ENCODE assay signal across 21 mouse cellular contexts in genomic region chr15:103268903-103269302, GRCm38 (mm10). TPM values are rescaled to one million over a fixed set of nuclear protein-coding genes. Genes with fewer than 3 reads are reported as not detected.
DNase-seq lines count a peak whose midpoint lies in the region; ATAC-seq and TF ChIP-seq lines count a peak whose summit lies in the region.
"Had no signal": no experiment of that assay in that cellular context is flagged by ENCODE, and none has a peak within 500 bp of the region (broad histone marks: within the 10 kb centered on the region; RNA-seq: fewer than 3 reads in every experiment).

No protein-coding gene starts in this region.

- no peaks in the 10 kb centered on the region for H3K9me3 ChIP-seq in liver, embryonic 12.5 days (replicated peaks)
- no peaks in the 10 kb centered on the region for H3K9me3 ChIP-seq in liver, postnatal 0 days (ENCODE audit: low read length)
- H3K9me3 ChIP-seq: embryonic facial prominence, embryonic 13.5 days; forebrain, embryonic 12.5 days; hindbrain, embryonic 13.5 days had no signal

- no peak for TF ChIP-seq CTCF in liver, postnatal 0 days (IDR thresholded peaks at IDR 0.05; ENCODE audit: low read depth)

- no peak for DNase-seq in liver, postnatal 0 days
- DNase-seq in 416B (ENCODE audit: low read depth) = peak; percentile 95
- DNase-seq in T-cell, adult 2 months (ENCODE audit: low spot score) = peak; percentile 18
- DNase-seq in frontal cortex, postnatal 10 days (ENCODE audit: low spot score in 2 of 2) = no peak
- DNase-seq in right cerebral cortex, postnatal 36 days (ENCODE audit: low spot score in 2 of 2) = no peak
- DNase-seq: adrenal gland, postnatal 10 days; cerebellum, adult 11 months; cerebellum, adult 8-10 months; cerebellum, postnatal 25 days; gastrocnemius, postnatal 36 days; heart, adult 11 months; heart, postnatal 10 days had no signal

- peaks cover 59% of the 10 kb centered on the region for H3K4me1 ChIP-seq in liver, embryonic 12.5 days
- peaks cover 5% of the 10 kb centered on the region for H3K4me1 ChIP-seq in liver, postnatal 0 days (ENCODE audit: insufficient read depth)

- H3K27ac ChIP-seq in liver, embryonic 12.5 days = peak overlapping the region; percentile 27; the same call in 1 of the 2 replicates
- no peak overlapping the region for H3K27ac ChIP-seq in liver, postnatal 0 days (ENCODE audit: low read depth)
- H3K27ac ChIP-seq: embryonic facial prominence, embryonic 13.5 days; forebrain, embryonic 12.5 days; hindbrain, embryonic 13.5 days; hindbrain, postnatal 0 days had no signal

- 46% methylated on average over 4 of the region's 4 CpGs for WGBS in liver, embryonic 12.5 days (ENCODE audit: insufficient replicate concordance)
- WGBS in liver, postnatal 0 days (ENCODE audit: insufficient replicate concordance) = 55% methylated on average over 4 of the region's 4 CpGs

- peak overlapping the region; percentile 3; the same call in 1 of the 2 replicates for H3K9ac ChIP-seq in liver, embryonic 12.5 days
- H3K9ac ChIP-seq in liver, postnatal 0 days (replicated peaks) = no peak overlapping the region
- H3K9ac ChIP-seq: embryonic facial prominence, embryonic 13.5 days; forebrain, embryonic 12.5 days; hindbrain, embryonic 13.5 days had no signal

- no peaks in the 10 kb centered on the region for H3K27me3 ChIP-seq in liver, embryonic 12.5 days (replicated peaks)
- H3K27me3 ChIP-seq in liver, postnatal 0 days (ENCODE audit: insufficient read depth, low read length) = no peaks in the 10 kb centered on the region
- H3K27me3 ChIP-seq: embryonic facial prominence, embryonic 13.5 days; forebrain, embryonic 12.5 days had no signal

- H3K4me2 ChIP-seq in liver, embryonic 12.5 days = no peak overlapping the region
- no peak overlapping the region for H3K4me2 ChIP-seq in liver, postnatal 0 days (ENCODE audit: low read depth, low read length)
- H3K4me2 ChIP-seq: embryonic facial prominence, embryonic 13.5 days; forebrain, embryonic 12.5 days; hindbrain, embryonic 13.5 days had no signal

- H3K36me3 ChIP-seq in liver, embryonic 12.5 days = no peaks in the 10 kb centered on the region
- no peaks in the 10 kb centered on the region for H3K36me3 ChIP-seq in liver, postnatal 0 days (replicated peaks; ENCODE audit: insufficient read depth, low read length)
- H3K36me3 ChIP-seq: embryonic facial prominence, embryonic 13.5 days; forebrain, embryonic 12.5 days; hindbrain, embryonic 13.5 days had no signal

- H3K4me3 ChIP-seq in liver, embryonic 12.5 days = no peak overlapping the region
- no peak overlapping the region for H3K4me3 ChIP-seq in liver, postnatal 0 days (ENCODE audit: low read depth, low read length)
- H3K4me3 ChIP-seq: embryonic facial prominence, embryonic 13.5 days; forebrain, embryonic 12.5 days; hindbrain, embryonic 13.5 days had no signal

- TF ChIP-seq EP300 in liver, postnatal 0 days (IDR thresholded peaks at IDR 0.05; ENCODE audit: low read depth) = no peak

- ATAC-seq in liver, embryonic 12.5 days = no peak
- no peak for ATAC-seq in liver, postnatal 0 days
- ATAC-seq in megakaryocyte progenitor cell, adult 5-6 weeks (replicated peaks; ENCODE audit: poor library complexity) = peak; percentile 25; the same call in 1 of the 2 replicates
- ATAC-seq: forebrain, embryonic 16.5 days; hindbrain, postnatal 0 days had no signal

RNA-seq across cellular contexts. Expression of gene Copz1, which starts 3.6 kb away (rescaled TPM):
- 246 and 250 TPM in 2 replicates for polyA plus RNA-seq in liver, embryonic 12.5 days (2016; fragmentation: Nextera tagmentation; extraction: Ambion mirVana)
- 110 and 121 TPM in 2 replicates for polyA plus RNA-seq in liver, postnatal 0 days (2015; fragmentation: Nextera tagmentation; extraction: Ambion mirVana)
- total RNA-seq in megakaryocyte progenitor cell, adult 5-6 weeks (2015) = 245 and 256 TPM in 2 replicates
- 75.9 and 91.4 TPM in 2 replicates for total RNA-seq in megakaryocyte progenitor cell, adult 5-6 weeks (2017)

RNA-seq across cellular contexts. Expression of gene Nfe2, which starts 10.7 kb away (rescaled TPM):
- 168 TPM in 2 replicates for polyA plus RNA-seq in liver, embryonic 12.5 days (2016; fragmentation: Nextera tagmentation; extraction: Ambion mirVana)
- polyA plus RNA-seq in liver, postnatal 0 days (2015; fragmentation: Nextera tagmentation; extraction: Ambion mirVana) = 85.8 and 89.1 TPM in 2 replicates
- total RNA-seq in megakaryocyte progenitor cell, adult 5-6 weeks (2015) = 115 and 140 TPM in 2 replicates
- 126 and 148 TPM in 2 replicates for total RNA-seq in megakaryocyte progenitor cell, adult 5-6 weeks (2017)
- total RNA-seq: gastrocnemius, adult 8-10 months; gastrocnemius, postnatal 36 days had no signal

RNA-seq across cellular contexts. Expression of gene Hnrnpa1, which starts 28.7 kb away (rescaled TPM):
- 584 and 591 TPM in 2 replicates for polyA plus RNA-seq in liver, embryonic 12.5 days (2016; fragmentation: Nextera tagmentation; extraction: Ambion mirVana)
- 126 and 151 TPM in 2 replicates for polyA plus RNA-seq in liver, postnatal 0 days (2015; fragmentation: Nextera tagmentation; extraction: Ambion mirVana)
- total RNA-seq in megakaryocyte progenitor cell, adult 5-6 weeks (2015) = 700 and 701 TPM in 2 replicates
- 1,324 and 1,596 TPM in 2 replicates for total RNA-seq in megakaryocyte progenitor cell, adult 5-6 weeks (2017)

RNA-seq across cellular contexts. Expression of gene Cbx5, which starts 29.3 kb away (rescaled TPM):
- polyA plus RNA-seq in liver, embryonic 12.5 days (2016; fragmentation: Nextera tagmentation; extraction: Ambion mirVana) = 84.2 and 84.5 TPM in 2 replicates
- 19.0 and 23.3 TPM in 2 replicates for polyA plus RNA-seq in liver, postnatal 0 days (2015; fragmentation: Nextera tagmentation; extraction: Ambion mirVana)
- total RNA-seq in megakaryocyte progenitor cell, adult 5-6 weeks (2015) = 112 and 119 TPM in 2 replicates
- 194 and 261 TPM in 2 replicates for total RNA-seq in megakaryocyte progenitor cell, adult 5-6 weeks (2017)

RNA-seq across cellular contexts. Expression of gene Gpr84, which starts 41.5 kb away (rescaled TPM):
- polyA plus RNA-seq in liver, embryonic 12.5 days (2016; fragmentation: Nextera tagmentation; extraction: Ambion mirVana) = 0.75 and 0.78 TPM in 2 replicates
- polyA plus RNA-seq in liver, postnatal 0 days (2015; fragmentation: Nextera tagmentation; extraction: Ambion mirVana) = 1.1 and 1.8 TPM in 2 replicates
- 1.8 and 3.4 TPM in 2 replicates for total RNA-seq in megakaryocyte progenitor cell, adult 5-6 weeks (2015)
- total RNA-seq in megakaryocyte progenitor cell, adult 5-6 weeks (2017) = 1.8 and 2.3 TPM in 2 replicates
- total RNA-seq: adrenal gland, postnatal 10 days; adrenal gland, postnatal 4 days; gastrocnemius, adult 8-10 months; gastrocnemius, postnatal 36 days; heart, postnatal 10 days had no signal

Comparison
In these comparisons a context has a peak if more than half of its experiments do, and no peak if none do; other contexts are left out.
1. DNase-seq: peak in 416B (single experiment) and T-cell, adult 2 months (single experiment); none in liver, postnatal 0 days (single experiment), frontal cortex, postnatal 10 days (0 of 2) and right cerebral cortex, postnatal 36 days (0 of 2).